Mouse (Mus musculus) thymus, postnatal 0 days (tissue): ENCODE data around the gene Eif2a. TPM values are rescaled to one million over a fixed set of nuclear protein-coding genes. Genes with fewer than 3 reads are reported as not detected.
"Not testable (repeated sequence)": the region's sequence is repeated elsewhere in the genome, so short reads cannot be mapped to it uniquely, and the experiment has no call there.

Source experiments
- DNase-seq: peaks from one replicate; pipeline ENCODE4 v3.0.0-alpha.2; 2015; ENCODE audit warnings: low spot score
- polyA plus RNA-seq: library from polyadenylated mRNA; unstranded; fragments of >200 nt; fragmentation: Nextera tagmentation; extraction: Ambion mirVana; gene quantifications from 2 replicates; pipeline ENCODE4 v1.2.1, GENCODE M21; 2015

Eif2a gene
- polyA plus RNA-seq, 1 experiment from 2014 or later, result 46.6 TPM

DNA sequence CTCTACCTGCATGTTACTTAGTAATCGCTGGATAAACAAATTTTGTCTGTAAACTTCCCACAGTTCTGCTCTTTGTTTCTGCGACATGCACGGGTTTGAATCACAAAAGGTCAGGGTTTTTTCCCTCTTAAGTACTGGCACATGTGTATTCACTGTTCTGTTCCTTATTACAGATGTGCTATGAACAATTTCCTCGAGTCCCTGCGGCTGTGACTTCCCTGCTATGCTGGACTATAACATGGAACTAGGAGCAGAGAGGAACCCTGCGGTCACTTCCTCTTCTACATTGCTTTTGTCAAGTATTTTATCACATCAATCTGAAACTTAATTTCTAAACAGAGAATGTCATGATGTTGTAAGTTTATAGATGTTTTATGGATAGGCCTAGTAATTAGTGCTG is 5.3 kb upstream of the Eif2a start:
- DNase-seq, result no peak

DNA sequence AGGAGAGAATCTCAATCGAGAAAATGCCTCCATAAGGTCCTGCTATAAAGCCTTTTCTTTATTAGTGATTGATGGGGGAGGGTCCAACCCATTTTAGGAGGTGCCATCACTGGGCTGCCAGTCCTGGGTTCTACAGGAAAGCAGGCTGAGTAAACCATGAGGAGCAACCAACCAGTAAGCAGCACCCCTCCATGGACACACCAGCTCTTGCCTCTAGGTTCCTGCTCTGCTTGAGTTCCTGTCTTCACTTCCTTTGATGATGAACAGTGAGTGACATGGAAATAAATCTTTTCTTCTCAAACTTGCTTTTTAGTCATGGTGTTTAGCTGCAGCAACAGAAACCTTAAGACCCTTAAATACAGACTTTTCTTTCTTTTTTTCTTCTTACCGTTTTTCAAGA is 4.3 kb upstream of the Eif2a start:
- DNase-seq, result no peak

DNA sequence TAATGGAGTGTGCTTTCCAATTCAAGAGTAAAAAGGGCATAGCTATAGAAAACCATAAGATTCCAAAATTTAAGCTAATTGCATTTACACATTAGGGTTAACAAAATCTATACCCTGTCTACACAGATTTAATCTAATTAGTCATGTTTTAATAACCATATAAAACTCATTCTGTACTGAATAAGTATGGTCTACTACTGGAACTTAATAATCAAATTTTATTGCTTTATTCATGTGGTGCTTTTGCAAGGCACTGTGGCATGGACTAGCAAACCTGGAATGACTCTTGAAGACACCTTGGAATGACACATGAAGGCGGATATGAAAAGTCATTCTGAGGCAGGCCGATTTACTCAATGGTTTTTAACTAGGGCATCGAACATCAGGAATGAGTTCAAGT is 2.2 kb upstream of the Eif2a start:
- no peak for DNase-seq

DNA sequence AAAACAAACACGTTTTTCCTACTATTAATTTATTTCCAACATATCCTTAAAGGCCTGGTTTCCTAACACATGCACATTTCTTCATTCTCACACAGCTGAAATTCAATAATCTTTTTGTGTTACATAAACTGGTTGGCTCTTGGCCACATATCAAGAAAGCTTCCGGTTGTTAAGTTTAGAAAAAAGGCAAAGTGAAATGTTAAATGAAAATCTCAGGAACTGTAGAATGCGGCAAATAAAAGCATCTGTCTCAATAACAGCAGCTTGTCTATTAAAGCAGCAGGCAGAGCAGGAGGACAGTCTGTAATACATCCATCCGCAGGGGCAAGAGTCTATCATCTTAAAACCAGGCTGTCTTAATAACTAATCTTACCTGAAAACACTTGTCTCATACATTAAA is 1.4 kb upstream of the Eif2a start:
- DNase-seq, result no peak

DNA sequence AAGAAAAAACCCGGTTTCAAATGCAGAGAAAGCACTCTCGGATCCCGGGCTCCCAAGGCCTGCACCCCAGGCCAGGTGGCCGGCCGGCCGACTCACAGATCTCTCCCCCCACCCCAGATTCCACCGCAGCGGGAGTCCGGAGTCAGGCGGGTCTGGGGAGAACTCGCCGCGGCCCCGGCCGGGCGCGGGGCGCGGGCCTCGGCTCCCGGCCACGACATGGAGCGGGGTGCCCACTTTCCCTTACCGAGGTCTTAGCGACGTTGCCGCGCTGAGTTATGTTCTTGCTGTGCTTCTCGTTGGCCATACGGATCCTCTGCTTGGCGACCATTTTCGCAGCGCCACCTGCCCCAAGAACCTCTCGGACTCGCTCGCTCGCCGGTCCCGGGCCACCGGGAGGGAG is 455 bp upstream of the Eif2a start:
- DNase-seq, result no peak

DNA sequence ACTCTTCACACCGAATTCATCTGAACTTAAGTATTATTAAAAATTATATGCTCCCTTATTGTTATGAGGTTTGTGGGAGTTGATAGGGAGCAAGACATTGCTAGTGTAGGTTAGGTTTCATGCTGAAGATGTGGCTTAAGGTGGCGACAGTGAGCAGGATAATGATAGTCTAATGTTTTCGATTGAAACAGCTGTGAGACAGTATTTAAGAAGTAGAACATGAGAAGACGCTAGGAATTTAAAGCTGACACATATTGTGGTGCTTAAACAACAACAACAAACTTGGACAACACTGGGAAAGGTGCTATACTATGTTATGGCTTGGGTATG is 752 bp downstream of the Eif2a start:
- DNase-seq, result peak; percentile 10

DNA sequence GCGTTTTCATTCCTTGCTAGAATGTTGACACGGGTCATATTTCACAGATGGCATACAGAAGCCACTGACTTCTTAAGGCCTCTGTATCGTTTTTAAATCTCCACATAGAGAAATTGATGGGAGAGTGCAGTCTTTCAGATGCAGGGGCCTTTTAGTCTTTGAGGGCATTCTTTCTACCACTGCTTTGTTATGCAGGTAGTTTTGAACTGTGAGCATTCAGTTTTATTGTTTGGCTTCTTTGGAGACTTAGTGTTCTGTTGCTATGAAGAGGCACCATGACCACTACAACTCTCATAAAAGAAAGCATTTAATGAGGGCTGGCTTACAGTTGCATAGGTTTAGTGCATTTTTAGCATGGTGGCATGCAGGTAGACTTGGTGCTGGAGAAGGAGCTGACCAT is 11.0 kb downstream of the Eif2a start:
- DNase-seq, result no peak

DNA sequence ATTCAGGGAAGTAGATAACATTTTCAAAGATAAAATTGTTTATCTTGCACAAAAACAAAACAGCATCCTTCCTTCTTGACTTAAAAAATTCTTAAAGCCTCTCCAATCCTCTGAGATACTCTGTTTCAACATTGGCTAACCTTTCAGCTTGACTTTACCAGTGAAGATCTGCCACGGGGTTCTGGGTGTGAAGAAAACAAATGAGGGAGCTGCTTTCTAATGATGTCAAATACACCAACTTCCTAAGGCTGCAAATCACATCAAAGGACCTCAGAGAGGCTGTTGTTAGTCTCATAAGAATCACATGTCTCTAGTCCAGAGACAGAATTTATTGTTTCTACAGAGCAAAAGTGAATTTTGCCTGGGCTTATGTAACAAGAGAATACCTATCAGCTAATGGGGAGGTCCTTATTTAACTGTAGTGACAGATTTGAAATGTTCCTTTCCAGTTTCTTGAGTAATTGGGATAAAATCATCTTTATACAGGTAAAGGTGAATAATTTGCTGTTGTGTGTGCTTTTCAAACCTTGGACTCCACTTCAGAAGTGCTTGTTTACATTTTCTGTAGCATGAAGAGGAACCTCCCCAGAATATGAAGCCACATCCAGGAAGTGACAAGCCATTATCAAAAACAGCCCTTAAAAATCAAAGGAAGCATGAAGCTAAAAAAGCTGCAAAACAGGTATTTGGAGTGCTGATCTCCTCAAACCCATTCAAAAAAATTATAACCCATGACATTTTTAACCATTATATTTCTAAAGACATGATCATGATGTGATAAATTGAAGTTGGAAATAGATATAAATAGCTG is 26.6 kb downstream of the Eif2a start:
- DNase-seq, result no peak

DNA sequence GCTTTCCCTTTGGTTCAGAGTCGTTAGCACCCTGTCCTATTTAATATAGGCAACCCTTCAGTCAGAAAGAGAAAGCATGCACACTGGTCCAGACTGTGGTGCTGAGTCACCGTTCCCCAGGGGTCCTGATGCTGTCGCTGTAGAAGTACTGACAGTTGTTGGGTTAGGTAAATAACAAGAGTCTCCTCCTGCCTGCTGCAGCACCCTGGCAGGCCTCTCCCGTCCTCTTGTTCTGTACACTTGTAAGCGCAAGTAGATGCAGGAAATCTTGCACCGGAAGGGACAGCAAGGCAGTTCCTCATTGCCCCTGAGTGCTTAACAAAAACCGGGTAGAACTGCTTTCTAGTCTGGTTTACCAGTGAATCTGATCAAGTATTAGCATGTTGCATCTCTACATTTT is 31.0 kb downstream of the Eif2a start:
- DNase-seq, result no peak

DNA sequence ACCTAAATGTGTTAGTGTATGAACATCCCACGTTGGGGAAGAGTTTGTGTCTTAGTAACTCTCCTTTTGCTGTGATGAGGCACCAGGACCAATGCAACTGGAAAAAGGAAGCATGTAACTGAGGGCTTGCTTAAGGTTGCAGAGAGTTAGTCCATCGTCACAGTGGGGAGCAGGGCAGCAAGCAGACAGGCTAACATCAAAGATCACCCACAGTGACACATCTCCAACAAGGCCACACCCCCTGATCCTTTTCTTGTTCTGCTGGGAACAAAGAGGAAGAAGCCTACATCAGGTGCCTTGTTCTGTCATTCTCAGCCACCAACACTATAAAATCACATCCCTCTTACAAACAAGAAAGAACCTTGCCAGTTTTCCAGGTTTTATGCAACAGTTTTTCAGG is 34.3 kb downstream of the Eif2a start:
- no peak for DNase-seq

DNA sequence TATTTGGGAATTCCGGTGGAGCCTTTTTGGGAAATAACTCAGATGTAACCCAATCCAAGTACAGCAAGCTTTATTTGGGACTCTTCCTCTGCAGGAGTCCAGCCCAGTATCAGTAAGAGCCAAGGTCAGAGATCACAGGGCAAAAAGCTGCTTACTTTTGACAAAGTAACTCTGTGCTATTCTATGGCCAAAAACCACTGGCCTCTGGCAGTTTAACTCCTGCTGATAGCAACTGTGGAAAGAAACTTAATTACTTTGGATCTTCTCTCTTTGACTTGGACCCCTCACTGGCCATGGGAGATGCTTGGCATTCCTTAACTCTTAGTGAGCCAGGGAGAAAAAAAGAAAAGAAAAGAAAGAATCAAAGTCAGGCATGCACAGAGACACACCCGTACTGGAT is 35.8 kb downstream of the Eif2a start:
- DNase-seq, result no peak

DNA sequence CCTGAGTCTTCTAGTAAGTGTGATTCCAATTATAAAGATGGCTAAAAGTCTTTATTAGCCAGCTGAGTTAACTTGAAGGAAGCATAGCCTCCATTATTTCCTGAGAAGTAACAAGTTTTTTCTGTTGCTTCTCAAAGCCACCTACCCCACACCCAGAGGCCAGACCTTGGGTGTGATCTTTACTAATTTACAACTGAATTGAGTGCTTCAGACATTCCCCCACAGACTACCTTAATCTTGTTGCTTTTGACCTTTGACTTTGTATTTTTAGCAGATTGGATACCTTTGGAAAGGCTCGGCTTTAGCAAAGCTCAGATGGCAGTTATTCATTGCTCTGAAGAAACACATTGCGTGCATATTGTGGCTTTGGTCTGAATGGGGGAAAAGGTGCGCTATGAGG is 45.2 kb downstream of the Eif2a start:
- DNase-seq, result no peak

DNA sequence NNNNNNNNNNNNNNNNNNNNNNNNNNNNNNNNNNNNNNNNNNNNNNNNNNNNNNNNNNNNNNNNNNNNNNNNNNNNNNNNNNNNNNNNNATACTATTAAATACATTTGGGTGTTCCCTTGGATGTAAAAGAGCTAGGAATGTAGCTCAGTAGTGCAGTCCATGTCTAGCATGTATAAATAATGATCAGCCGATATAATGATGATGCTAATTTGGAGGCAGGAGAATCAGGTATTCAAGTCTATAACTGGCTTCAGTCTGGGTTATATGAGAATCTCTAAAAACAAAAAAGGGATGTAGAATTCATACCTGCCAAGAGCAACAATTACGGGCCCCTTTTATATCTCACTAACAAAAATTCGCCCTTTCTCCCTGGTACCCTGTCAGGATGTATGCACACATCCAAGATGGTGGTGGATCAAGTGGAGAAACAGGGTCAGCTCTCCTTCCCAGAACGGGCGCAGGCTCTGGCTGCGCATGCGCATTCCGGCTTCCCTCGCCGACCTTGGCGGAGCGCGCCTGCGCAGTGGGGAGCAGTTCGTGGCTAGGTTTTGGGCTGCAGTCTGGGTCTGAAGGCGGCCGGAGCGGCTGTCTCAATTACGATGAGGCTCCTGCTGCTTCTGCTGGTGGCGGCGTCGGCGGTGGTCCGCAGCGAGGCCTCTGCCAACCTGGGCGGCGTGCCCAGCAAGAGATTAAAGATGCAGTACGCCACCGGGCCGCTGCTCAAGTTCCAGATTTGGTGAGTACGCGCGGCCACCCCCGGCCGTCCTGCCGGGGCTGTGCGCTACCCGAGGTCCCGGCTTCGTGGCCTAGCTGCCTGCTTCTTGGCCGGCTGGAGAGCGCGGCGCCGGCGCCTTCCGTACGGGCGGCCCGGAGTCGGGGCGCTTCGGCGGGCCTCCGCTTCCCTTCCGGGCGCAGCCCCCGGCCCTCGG is 50.8 kb downstream of the Eif2a start, which contains the start of gene Selenot:
TSS of gene Selenot (plus strand) at position 500 of the 930 bp plus-strand sequence.
- DNase-seq, result peak; percentile 94

DNA sequence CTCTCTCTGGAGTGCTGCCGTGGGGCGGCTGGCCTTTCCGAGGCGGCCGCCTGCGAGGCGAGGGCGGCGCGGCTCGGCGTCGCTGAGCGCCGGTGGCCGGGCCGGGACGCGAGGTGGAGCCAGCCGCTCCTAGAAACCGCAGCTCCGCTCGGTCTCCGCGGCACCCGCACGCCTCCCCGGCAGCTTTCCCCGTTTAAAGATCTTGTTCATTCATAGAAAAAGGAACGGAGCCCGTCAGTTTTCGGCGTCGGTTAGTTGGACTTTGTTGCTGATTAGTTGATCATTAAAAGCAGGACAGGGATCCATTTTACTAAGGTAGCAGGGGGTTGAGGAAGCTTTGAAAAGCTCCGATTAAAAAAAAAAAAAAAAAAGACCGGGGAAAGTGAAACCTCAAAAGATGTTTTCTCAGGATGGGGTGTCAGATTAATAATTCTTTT is 51.5 kb downstream of the Eif2a start:
- no peak for DNase-seq

DNA sequence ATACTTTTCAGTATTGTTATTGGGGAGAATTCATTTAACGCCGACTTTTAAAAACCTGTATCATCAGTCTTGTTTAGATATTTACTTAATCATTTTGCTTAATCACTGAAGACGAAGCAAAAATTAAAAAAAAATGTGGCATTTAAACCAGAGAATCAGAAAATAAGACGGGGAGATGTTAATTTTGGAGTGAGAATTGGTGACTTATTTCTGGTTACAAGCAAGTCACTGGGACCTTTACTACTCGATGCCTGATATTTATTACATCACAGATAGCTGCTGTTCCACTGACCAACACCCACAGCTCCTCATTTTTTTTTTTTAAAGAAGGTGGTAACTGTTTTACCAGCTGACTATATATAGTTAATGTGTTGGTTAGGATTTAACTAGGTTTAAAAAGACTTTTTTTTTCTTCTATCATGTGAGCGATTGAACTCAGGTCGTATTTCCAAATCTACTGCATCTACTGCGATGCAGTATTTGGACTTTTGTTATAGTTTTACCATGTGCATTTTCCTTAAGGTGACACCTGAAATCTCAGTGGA is 52.0 kb downstream of the Eif2a start:
- no peak for DNase-seq

DNA sequence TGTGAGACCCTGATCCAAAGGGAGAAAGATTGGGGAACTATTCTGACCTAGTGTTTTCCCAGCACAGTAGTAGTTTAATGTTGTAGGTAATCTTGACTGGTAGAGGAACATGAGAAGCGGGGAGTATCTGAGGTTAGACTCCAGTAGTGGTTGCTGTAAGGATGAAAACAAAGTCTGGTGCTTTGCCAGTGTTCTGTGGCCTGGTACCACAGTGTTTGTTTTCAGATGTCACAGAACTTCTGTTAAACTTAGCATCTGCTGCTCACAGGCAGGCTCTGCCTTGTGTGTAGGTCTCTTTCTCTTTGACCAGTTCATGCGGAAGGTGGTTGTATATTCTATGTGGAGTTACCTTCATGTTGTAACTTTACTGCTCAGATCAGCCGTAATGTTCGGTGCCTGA is 55.9 kb downstream of the Eif2a start:
- DNase-seq, result no peak

DNA sequence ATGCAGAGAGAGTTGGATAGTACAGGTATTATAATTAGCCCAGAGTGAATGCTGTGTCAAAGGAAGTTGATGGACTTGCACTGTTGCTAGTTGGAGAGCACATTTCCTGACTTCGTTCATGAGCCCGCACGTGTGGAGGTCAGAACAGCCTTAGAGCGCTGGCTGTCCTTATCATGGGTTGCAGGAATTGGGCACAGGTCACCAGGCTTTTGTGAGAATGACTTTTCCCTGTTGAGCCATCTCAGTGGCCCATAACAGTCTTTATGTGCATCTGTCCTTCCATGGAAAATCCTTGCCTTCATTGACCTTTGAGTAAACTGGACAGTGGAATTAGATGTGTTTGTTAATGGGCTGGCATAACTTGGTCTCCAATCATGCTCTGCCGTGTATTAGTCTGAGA is 56.7 kb downstream of the Eif2a start:
- DNase-seq, result no peak

DNA sequence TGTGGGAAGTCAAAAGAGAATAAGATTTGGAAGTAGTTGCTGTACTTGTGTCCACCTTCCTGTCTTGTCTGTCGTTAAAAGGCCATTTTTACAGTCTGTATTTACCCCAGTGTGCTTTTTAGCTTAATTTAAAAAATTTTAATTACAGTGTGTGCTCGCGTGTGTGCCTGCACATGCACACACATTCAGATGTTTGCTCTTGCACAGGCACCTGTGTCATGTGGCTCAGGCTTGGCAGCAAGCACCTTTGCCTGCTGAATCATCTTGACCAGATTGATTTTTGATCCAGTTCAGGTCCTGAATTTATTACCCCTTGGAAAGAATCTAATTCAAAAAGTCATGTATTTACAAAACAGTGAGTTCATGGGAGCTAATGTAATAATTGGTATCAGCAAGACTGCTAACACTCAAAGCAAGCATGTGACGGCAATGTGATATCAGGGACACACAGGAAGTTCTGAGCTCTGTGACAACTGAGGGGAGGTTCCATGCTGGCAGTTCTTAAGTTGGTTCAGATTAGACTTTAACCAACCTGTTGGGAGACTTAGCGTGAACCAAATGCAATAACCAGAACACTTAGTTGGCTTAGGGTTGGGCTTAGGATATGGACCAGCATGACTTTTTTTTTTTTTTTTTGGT is 57.3 kb downstream of the Eif2a start:
- DNase-seq, result no peak

DNA sequence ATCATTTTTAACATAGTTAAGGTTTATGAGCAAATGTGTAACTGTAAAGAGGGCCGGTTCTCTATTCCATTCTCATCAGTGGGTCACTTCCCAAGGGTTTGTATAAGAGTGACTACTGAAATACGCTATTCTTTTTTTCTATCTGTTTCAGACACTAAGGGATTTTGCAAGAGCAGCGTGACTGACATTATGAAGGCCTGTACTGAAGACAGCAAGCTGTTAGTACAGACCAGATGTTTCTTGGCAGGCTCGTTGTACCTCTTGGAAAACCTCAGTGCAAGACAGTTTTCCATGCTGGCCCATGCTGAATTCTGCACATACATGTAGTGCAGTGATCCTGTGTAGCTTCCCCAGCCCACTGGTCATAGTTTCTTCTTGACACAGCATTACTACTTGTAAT is 64.9 kb downstream of the Eif2a start:
- DNase-seq, result not testable (repeated sequence)

DNA sequence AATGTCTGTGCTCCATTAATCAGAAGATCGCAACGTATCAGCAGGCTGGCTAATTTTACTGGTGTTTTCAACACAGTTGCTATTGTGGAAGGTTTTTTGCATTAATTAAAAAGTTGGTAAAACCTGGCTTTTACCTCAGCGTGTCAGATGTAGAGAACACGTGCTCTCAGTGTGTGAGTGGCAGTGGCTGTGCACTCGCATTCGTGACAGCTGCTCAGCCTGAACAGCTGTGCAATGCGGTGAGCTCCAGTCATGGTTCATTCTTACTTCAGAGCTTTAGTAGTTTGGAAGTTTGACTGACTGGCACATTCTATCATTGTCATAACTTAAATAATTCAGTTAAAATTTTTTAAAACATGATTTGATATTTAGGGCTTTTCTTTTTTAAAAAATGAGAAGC is 67.0 kb downstream of the Eif2a start:
- DNase-seq, result not testable (repeated sequence)

DNA sequence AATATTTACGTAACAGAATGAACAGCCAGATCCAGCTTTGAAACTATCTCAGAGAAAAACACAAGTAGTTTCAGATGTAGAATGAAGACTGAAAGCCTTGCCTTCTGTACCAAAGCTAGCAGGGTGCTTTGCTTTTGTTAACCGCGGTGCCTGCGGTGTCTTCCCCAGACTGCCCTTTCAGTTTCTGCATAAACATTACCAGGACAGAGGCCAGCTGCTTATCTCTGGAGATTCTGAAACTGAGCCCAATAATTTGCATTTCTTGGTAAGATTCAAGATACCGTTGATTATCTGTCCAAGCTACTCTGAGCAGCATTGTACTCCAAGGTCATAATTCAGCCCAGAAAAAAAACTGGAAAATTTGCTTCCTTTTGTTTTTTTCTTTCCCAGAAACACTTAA is 68.0 kb downstream of the Eif2a start:
- DNase-seq, result no peak
